Mouse (Mus musculus) naive thymus-derived CD4-positive, alpha-beta T cell, adult 2 months (primary cell): ENCODE measurements around the gene Atp2b4.

Experiments
- DNase-seq: peaks from one replicate; pipeline ENCODE4 v3.0.0-alpha.2; 2011; ENCODE audit warnings: low read depth

Gene Atp2b4

GRCm38 (mm10) chr1:133653033-133653432 lies 147.8 kb downstream of the Atp2b4 start:
- no peak for DNase-seq

- no peak for DNase-seq
Measured at GRCm38 (mm10) chr1:133650288-133651055, 150.4 kb downstream of the Atp2b4 start.
